8 mouse cellular contexts compared by ENCODE assay signal in genomic region chr11:78887102-78887971, GRCm38 (mm10). TPM values are rescaled to one million over a fixed set of nuclear protein-coding genes. Genes with fewer than 3 reads are reported as not detected.
DNase-seq lines count a peak whose midpoint lies in the region; ATAC-seq and TF ChIP-seq lines count a peak whose summit lies in the region.

No protein-coding gene starts in this region.

- no peaks in the 10 kb centered on the region for H3K79me2 ChIP-seq in CH12.LX (replicated peaks; ENCODE audit: control insufficient read depth, extremely low read depth, insufficient read depth, poor library complexity, severe bottlenecking)

- TF ChIP-seq CTCF in CH12.LX (conservative IDR thresholded peaks at IDR 0.05 in 1 of 2, IDR thresholded peaks at IDR 0.05 in 1 of 2; ENCODE audit: low read depth in 2 of 2, low read length in 2 of 2) = no peak

- H3K27ac ChIP-seq in CH12.LX (ENCODE audit: insufficient read depth, low read depth) = peak overlapping the region; percentile 18
- peak overlapping the region; percentile 78 for H3K27ac ChIP-seq in forebrain, embryonic 15.5 days (replicated peaks)
- H3K27ac ChIP-seq in lung, embryonic 15.5 days = 0 out of 2 replicates have a peak overlapping the region, but pooled peaks have one; percentile 7

- TF ChIP-seq RAD21 in CH12.LX (IDR thresholded peaks at IDR 0.05; ENCODE audit: low read depth, low read length) = no peak

- peak overlapping the region; percentile 8 to 43 (median 36) for H3K4me3 ChIP-seq in CH12.LX (replicated peaks in 1 of 3; ENCODE audit: low read depth in 2 of 3, low read length in 2 of 3, poor library complexity in 1 of 3)
- no peak overlapping the region for H3K4me3 ChIP-seq in forebrain, embryonic 15.5 days
- no peak overlapping the region for H3K4me3 ChIP-seq in lung, embryonic 15.5 days

- peak; percentile 91 for ATAC-seq in forebrain, embryonic 15.5 days (replicated peaks)
- ATAC-seq in lung, embryonic 15.5 days (ENCODE audit: borderline replicate concordance, extremely low read depth, low FRiP score, low TSS enrichment) = peak; percentile 87
- 0 out of 2 replicates have a peak, but pooled peaks have one; percentile 30 for ATAC-seq in neutrophil, adult 5-6 weeks (ENCODE audit: extremely low read depth, insufficient number of reproducible peaks, low FRiP score, poor library complexity, severe bottlenecking)

- peaks cover 9 to 32% of the 10 kb centered on the region in 2 experiments for H3K4me1 ChIP-seq in CH12.LX (ENCODE audit: control insufficient read depth in 1 of 2, insufficient read depth in 2 of 2)
- H3K4me1 ChIP-seq in forebrain, embryonic 15.5 days = peaks cover 14% of the 10 kb centered on the region
- peaks cover 9% of the 10 kb centered on the region; the same call in 1 of the 2 replicates for H3K4me1 ChIP-seq in lung, embryonic 15.5 days

- in situ Hi-C loops in CH12.LX (cut with MboI; ENCODE audit: low pct_ligation_motif_present, low pct_unique_long_range_greater_than_20kb, low sequenced_read_pairs) = no loop called here

- peak overlapping the region; percentile 82 for H3K4me2 ChIP-seq in CH12.LX (ENCODE audit: insufficient read depth, low read depth, poor library complexity, severe bottlenecking)
- peak overlapping the region; percentile 4; the same call in 1 of the 2 replicates for H3K4me2 ChIP-seq in forebrain, embryonic 15.5 days (replicated peaks)
- H3K4me2 ChIP-seq in lung, embryonic 15.5 days = no peak overlapping the region

- H3K9ac ChIP-seq in CH12.LX (ENCODE audit: insufficient read depth, low read depth) = peak overlapping the region; percentile 2; the same call in 1 of the 2 replicates
- H3K9ac ChIP-seq in forebrain, embryonic 15.5 days (replicated peaks) = no peak overlapping the region
- H3K9ac ChIP-seq in lung, embryonic 15.5 days = no peak overlapping the region

- WGBS in forebrain, embryonic 15.5 days = 16% methylated on average over 9 of the region's 9 CpGs
- WGBS in lung, embryonic 15.5 days = 34% methylated on average over 9 of the region's 9 CpGs

- no peak for TF ChIP-seq POLR2A in CH12.LX (IDR thresholded peaks at IDR 0.05; ENCODE audit: low read depth, low read length)

- TF ChIP-seq EP300 in CH12.LX (IDR thresholded peaks at IDR 0.05; ENCODE audit: low read length) = 0 out of 2 replicates have a peak, but pooled peaks have one; percentile 59

- dilution Hi-C loops in CH12.LX (cut with MboI; ENCODE audit: extremely low pct_ligation_motif_present, extremely low pct_unique_long_range_greater_than_20kb, low sequenced_read_pairs) = no loop called here

- H3K27me3 ChIP-seq in CH12.LX (replicated peaks) = no peaks in the 10 kb centered on the region
- H3K27me3 ChIP-seq in forebrain, embryonic 15.5 days = no peaks in the 10 kb centered on the region
- no peaks in the 10 kb centered on the region for H3K27me3 ChIP-seq in lung, embryonic 15.5 days

- no peaks in the 10 kb centered on the region for H3K9me3 ChIP-seq in CH12.LX (replicated peaks; ENCODE audit: low read length)
- H3K9me3 ChIP-seq in forebrain, embryonic 15.5 days = no peaks in the 10 kb centered on the region
- H3K9me3 ChIP-seq in lung, embryonic 15.5 days = no peaks in the 10 kb centered on the region

- H3K36me3 ChIP-seq in CH12.LX (replicated peaks in 1 of 2; ENCODE audit: control insufficient read depth in 1 of 2, insufficient read depth in 1 of 2, low read length in 1 of 2) = no peaks in the 10 kb centered on the region
- H3K36me3 ChIP-seq in forebrain, embryonic 15.5 days = no peaks in the 10 kb centered on the region
- no peaks in the 10 kb centered on the region for H3K36me3 ChIP-seq in lung, embryonic 15.5 days

- peak; percentile 72 for DNase-seq in CH12.LX (ENCODE audit: extremely low read depth)
- peak; percentile 47 for DNase-seq in cerebellum, adult 11 months
- peak; percentile 88 to 89 for DNase-seq in heart, postnatal 10 days
- DNase-seq in layer of hippocampus, adult 11-12 months (ENCODE audit: low spot score) = peak; percentile 88
- peak; percentile 16 for DNase-seq in thymus, postnatal 14 days

- intact Hi-C loops in heart, postnatal 10 days (cut with DNase I) = no loop called here

TF ChIP-seq in CH12.LX, 34 proteins besides CTCF, POLR2A, EP300 and RAD21:
- TF ChIP-seq USF1 (IDR thresholded peaks at IDR 0.05; ENCODE audit: low read depth, low read length) (no peak), BHLHE40 (IDR thresholded peaks at IDR 0.05; ENCODE audit: low read depth, low read length) (peak; percentile 52), MXI1 (IDR thresholded peaks at IDR 0.05; ENCODE audit: low read depth, low read length) (peak; percentile 54; the same call in 1 of the 2 replicates), MAZ (IDR thresholded peaks at IDR 0.05; ENCODE audit: low read depth, low read length) (peak; percentile 12; the same call in 1 of the 2 replicates), NRF1 (IDR thresholded peaks at IDR 0.05; ENCODE audit: low read depth, low read length) (0 out of 2 replicates have a peak, but pooled peaks have one; percentile 8), KAT2A (IDR thresholded peaks at IDR 0.05; ENCODE audit: insufficient replicate concordance, low read length) (no peak), ETS1 (conservative IDR thresholded peaks at IDR 0.05; ENCODE audit: low read depth, low read length) (peak; percentile 96), SIN3A (IDR thresholded peaks at IDR 0.05; ENCODE audit: low read length) (peak; percentile 81; the same call in 1 of the 2 replicates), MEF2A (IDR thresholded peaks at IDR 0.05; ENCODE audit: borderline replicate concordance, low read depth, low read length) (peak; percentile 53; the same call in 1 of the 2 replicates), JUN (IDR thresholded peaks at IDR 0.05; ENCODE audit: insufficient read depth, low read depth, low read length) (no peak), IRF4 (IDR thresholded peaks at IDR 0.05; ENCODE audit: low read depth, low read length) (peak; percentile 87), ELF1 (IDR thresholded peaks at IDR 0.05; ENCODE audit: low read depth, low read length) (0 out of 2 replicates have a peak, but pooled peaks have one; percentile 12)
TF ChIP-seq in CH12.LX: peak in this region for 9.

RNA-seq across cellular contexts. Expression of gene Nos2, which starts 33.2 kb away (rescaled TPM):
- 0.80 and 3.4 TPM in 2 replicates for total RNA-seq in CH12.LX (2012; rRNA removed)
- total RNA-seq in CH12.LX (2014; rRNA removed) = 1.3 and 1.6 TPM in 2 replicates
- polyA plus RNA-seq in CH12.LX (2012; ENCODE audit: insufficient read length, low read depth) = 1.8 and 2.0 TPM in 2 replicates
- 0.78 and 1.2 TPM in 2 replicates for polyA plus RNA-seq in forebrain, embryonic 15.5 days (2015; fragmentation: Nextera tagmentation; extraction: Ambion mirVana)
- total RNA-seq in heart, postnatal 10 days (2021) = 10 to 100 TPM in 1 of 2 experiments, 1 to 10 TPM in 1; 7.3 to 11.1 TPM
- 3.4 and 3.8 TPM in 2 replicates for polyA plus RNA-seq in lung, embryonic 15.5 days (2015; fragmentation: Nextera tagmentation; extraction: Ambion mirVana)
- not detected in 2 replicates for total RNA-seq in neutrophil, adult 5-6 weeks (2017)

Comparison
In these comparisons a context has a peak if more than half of its experiments do, and no peak if none do; other contexts are left out.
1. DNase-seq: peak in every context shown above with its lines; median percentile 88 in heart, postnatal 10 days; 88 in layer of hippocampus, adult 11-12 months; 72 in CH12.LX; 47 in cerebellum, adult 11 months; 16 in thymus, postnatal 14 days.
2. H3K27ac ChIP-seq: peak in every context shown above with its lines; median percentile 78 in forebrain, embryonic 15.5 days; 18 in CH12.LX; 7 in lung, embryonic 15.5 days.
3. H3K4me3 ChIP-seq: peak in CH12.LX (3 of 3); none in forebrain, embryonic 15.5 days (single experiment) and lung, embryonic 15.5 days (single experiment).
4. ATAC-seq: peak in every context shown above with its lines; median percentile 91 in forebrain, embryonic 15.5 days; 87 in lung, embryonic 15.5 days; 30 in neutrophil, adult 5-6 weeks.